Mouse (Mus musculus) mouse embryonic stem cell (cell line): ENCODE measurements around the gene Cox4i2.

Experiments used
- in situ Hi-C, 2 experiments: fragments of 300-500 bp; cut with MboI; formaldehyde crosslinking; loops; 1 replicate in 1 of 2; 3 replicates in 1 of 2; pipeline ENCODE4 v1.14.3; 2019 to 2020; ENCODE audit warnings: low sequenced_read_pairs in 2 of 2, low pct_unique_long_range_greater_than_20kb in 1 of 2, mixed read lengths in 1 of 2; ENCODE audit not compliant: unreplicated experiment in 1 of 2

The Cox4i2 gene

GRCm38 (mm10) chr2:152758351-152758750 lies 4.4 kb downstream of the Cox4i2 start:
- in situ Hi-C loops: no loop called here

GRCm38 (mm10) chr2:152763310-152763709 lies 9.3 kb downstream of the Cox4i2 start:
- in situ Hi-C loops: no loop called here

GRCm38 (mm10) chr2:152764172-152765044 lies 10.4 kb downstream of the Cox4i2 start:
- in situ Hi-C loops: loop anchor here (5.0 kb wide), 2 partner anchors 68 to 73 kb away; partner anchors contain the start of gene Bcl2l1 (in 1 of the 2)

GRCm38 (mm10) chr2:152765045-152765674 lies 11.2 kb downstream of the Cox4i2 start:
- in situ Hi-C loops: loop anchor here (5.0 kb wide), 2 partner anchors 67 to 72 kb away; partner anchors contain the start of gene Bcl2l1 (in 1 of the 2)

- in situ Hi-C loops: loop anchor here (5.0 kb wide), 2 partner anchors 66 to 71 kb away; partner anchors contain the start of gene Bcl2l1 (in 1 of the 2)
Measured at GRCm38 (mm10) chr2:152766387-152767123, 12.6 kb downstream of the Cox4i2 start.

GRCm38 (mm10) chr2:152767618-152768271 lies 13.8 kb downstream of the Cox4i2 start:
- in situ Hi-C loops: loop anchor here (5.0 kb wide), 2 partner anchors 65 to 70 kb away; partner anchors contain the start of gene Bcl2l1 (in 1 of the 2)

- in situ Hi-C loops: loop anchor here (5.0 kb wide), 2 partner anchors 63 to 68 kb away; partner anchors contain the start of gene Bcl2l1 (in 1 of the 2)
Measured at GRCm38 (mm10) chr2:152769677-152770076, 15.7 kb downstream of the Cox4i2 start.

GRCm38 (mm10) chr2:152771571-152771970 lies 17.6 kb downstream of the Cox4i2 start:
- in situ Hi-C loops: no loop called here

- in situ Hi-C loops: no loop called here
Measured at GRCm38 (mm10) chr2:152772231-152772630, 18.3 kb downstream of the Cox4i2 start.

- in situ Hi-C loops: no loop called here
Measured at GRCm38 (mm10) chr2:152775357-152775756, 21.4 kb downstream of the Cox4i2 start.

- in situ Hi-C loops: no loop called here
Measured at GRCm38 (mm10) chr2:152776019-152776418, 22.0 kb downstream of the Cox4i2 start.

- in situ Hi-C loops: no loop called here
Measured at GRCm38 (mm10) chr2:152776435-152776834, 22.5 kb downstream of the Cox4i2 start.

GRCm38 (mm10) chr2:152777081-152777480 lies 23.1 kb downstream of the Cox4i2 start:
- in situ Hi-C loops: no loop called here

- in situ Hi-C loops: no loop called here
Measured at GRCm38 (mm10) chr2:152780466-152780865, 26.5 kb downstream of the Cox4i2 start.

GRCm38 (mm10) chr2:152781031-152781711 lies 27.2 kb downstream of the Cox4i2 start:
- in situ Hi-C loops: no loop called here

GRCm38 (mm10) chr2:152782656-152783055 lies 28.7 kb downstream of the Cox4i2 start:
- in situ Hi-C loops: no loop called here

GRCm38 (mm10) chr2:152783241-152783640 lies 29.3 kb downstream of the Cox4i2 start:
- in situ Hi-C loops: no loop called here

- in situ Hi-C loops: no loop called here
Measured at GRCm38 (mm10) chr2:152784640-152785039, 30.7 kb downstream of the Cox4i2 start.
